26 mouse cellular contexts compared by ENCODE assay signal in genomic region chr6:91966006-91966405, GRCm38 (mm10). TPM values are rescaled to one million over a fixed set of nuclear protein-coding genes. Genes with fewer than 3 reads are reported as not detected.
DNase-seq lines count a peak whose midpoint lies in the region; ATAC-seq and TF ChIP-seq lines count a peak whose summit lies in the region.
"Had no signal": no experiment of that assay in that cellular context is flagged by ENCODE, and none has a peak within 500 bp of the region (broad histone marks: within the 10 kb centered on the region; RNA-seq: fewer than 3 reads in every experiment).

No protein-coding gene starts in this region.

- 42% methylated on average over 6 of the region's 6 CpGs for WGBS in hindbrain, postnatal 0 days
- 62% methylated on average over 6 of the region's 6 CpGs for WGBS in hindbrain, embryonic 14.5 days
- 55% methylated on average over 6 of the region's 6 CpGs for WGBS in stomach, postnatal 0 days

- H3K4me1 ChIP-seq in hindbrain, postnatal 0 days (ENCODE audit: insufficient read depth, low read length): no peaks in the 10 kb centered on the region; the same call in 1 of the 2 replicates
- H3K4me1 ChIP-seq in hindbrain, embryonic 14.5 days (replicated peaks; ENCODE audit: control insufficient read depth, insufficient read depth, low read length): peaks cover 8% of the 10 kb centered on the region; the same call in 1 of the 2 replicates
- H3K4me1 ChIP-seq in stomach, postnatal 0 days (replicated peaks; ENCODE audit: control insufficient read depth, insufficient read depth): no peaks in the 10 kb centered on the region
- H3K4me1 ChIP-seq: forebrain, embryonic 12.5 days had no signal

- no peak overlapping the region for H3K4me3 ChIP-seq in hindbrain, postnatal 0 days (ENCODE audit: low read length)
- H3K4me3 ChIP-seq in hindbrain, embryonic 14.5 days (replicated peaks; ENCODE audit: low read length): no peak overlapping the region
- H3K4me3 ChIP-seq in left cerebral cortex, adult 2 months: no peak overlapping the region
- no peak overlapping the region for H3K4me3 ChIP-seq in stomach, postnatal 0 days (ENCODE audit: low read depth, low read length)
- H3K4me3 ChIP-seq: erythroblast, embryonic 14.5 days; forebrain, embryonic 12.5 days; hindbrain, embryonic 13.5 days; midbrain, embryonic 10.5 days; myocyte; neural tube, embryonic 13.5 days had no signal

- no peak overlapping the region for H3K27ac ChIP-seq in hindbrain, postnatal 0 days
- H3K27ac ChIP-seq in hindbrain, embryonic 14.5 days: no peak overlapping the region
- no peak overlapping the region for H3K27ac ChIP-seq in left cerebral cortex, adult 2 months
- no peak overlapping the region for H3K27ac ChIP-seq in stomach, postnatal 0 days (replicated peaks)
- H3K27ac ChIP-seq: forebrain, embryonic 12.5 days; hindbrain, embryonic 13.5 days; liver, embryonic 14.5 days; midbrain, embryonic 10.5 days; neural tube, embryonic 13.5 days had no signal

- no peaks in the 10 kb centered on the region for H3K27me3 ChIP-seq in hindbrain, postnatal 0 days (ENCODE audit: insufficient read depth, low read length)
- no peaks in the 10 kb centered on the region for H3K27me3 ChIP-seq in hindbrain, embryonic 14.5 days (ENCODE audit: control insufficient read depth, insufficient read depth, low read length)
- H3K27me3 ChIP-seq in stomach, postnatal 0 days (ENCODE audit: control insufficient read depth, insufficient read depth, low read length): no peaks in the 10 kb centered on the region
- H3K27me3 ChIP-seq: hindbrain, embryonic 13.5 days; neural tube, embryonic 13.5 days had no signal

- DNase-seq in hindbrain, postnatal 0 days (ENCODE audit: low spot score): peak; percentile 27
- no peak for DNase-seq in hindbrain, embryonic 14.5 days (ENCODE audit: low spot score)
- DNase-seq in left cerebral cortex, adult 2 months (ENCODE audit: extremely low spot score in 1 of 2, low spot score in 2 of 2): no peak
- no peak for DNase-seq in left cerebral cortex, adult 18-20 months (ENCODE audit: low spot score in 2 of 2)
- peak; percentile 24 for DNase-seq in right cerebral cortex, postnatal 4 days
- no peak for DNase-seq in right cerebral cortex, adult 2 months (ENCODE audit: low spot score in 2 of 2)
- no peak for DNase-seq in stomach, postnatal 0 days (ENCODE audit: low spot score)
- DNase-seq in adipocyte (ENCODE audit: low spot score): no peak
- DNase-seq: B cell, adult 2 months; cerebellum, adult 8-10 months; gastrocnemius, postnatal 25 days; heart, adult 11 months; heart, postnatal 4 days; liver; lung, adult 2 months; thymus, postnatal 14 days had no signal

- no peak for TF ChIP-seq EP300 in stomach, postnatal 0 days (optimal IDR thresholded peaks at IDR 0.05)

- TF ChIP-seq CTCF in hindbrain, postnatal 0 days (IDR thresholded peaks at IDR 0.05; ENCODE audit: low read depth): peak; percentile 42
- TF ChIP-seq CTCF in left cerebral cortex, adult 2 months (IDR thresholded peaks at IDR 0.05): peak; percentile 23
- peak; percentile 15; the same call in 1 of the 2 replicates for TF ChIP-seq CTCF in stomach, postnatal 0 days (IDR thresholded peaks at IDR 0.05; ENCODE audit: low read depth)

- no peak for ATAC-seq in hindbrain, postnatal 0 days
- no peak for ATAC-seq in hindbrain, embryonic 14.5 days (ENCODE audit: low FRiP score)
- no peak for ATAC-seq in stomach, postnatal 0 days (ENCODE audit: low FRiP score, low TSS enrichment)
- ATAC-seq: inflammation-experienced regulatory T-cells, adult 6 months; midbrain, embryonic 16.5 days had no signal

- no peaks in the 10 kb centered on the region for H3K9me3 ChIP-seq in hindbrain, postnatal 0 days (ENCODE audit: low read length)
- H3K9me3 ChIP-seq in hindbrain, embryonic 14.5 days (ENCODE audit: control insufficient read depth, low read length): no peaks in the 10 kb centered on the region
- no peaks in the 10 kb centered on the region for H3K9me3 ChIP-seq in stomach, postnatal 0 days (ENCODE audit: control insufficient read depth, low read length)
- H3K9me3 ChIP-seq: forebrain, embryonic 12.5 days; hindbrain, embryonic 13.5 days; midbrain, embryonic 10.5 days; neural tube, embryonic 13.5 days had no signal

- H3K36me3 ChIP-seq in hindbrain, postnatal 0 days (ENCODE audit: insufficient read depth, low read length): no peaks in the 10 kb centered on the region
- no peaks in the 10 kb centered on the region for H3K36me3 ChIP-seq in hindbrain, embryonic 14.5 days (replicated peaks; ENCODE audit: control insufficient read depth, insufficient read depth)
- no peaks in the 10 kb centered on the region for H3K36me3 ChIP-seq in stomach, postnatal 0 days (ENCODE audit: control insufficient read depth, insufficient read depth, low read length)
- H3K36me3 ChIP-seq: forebrain, embryonic 12.5 days; hindbrain, embryonic 13.5 days; midbrain, embryonic 10.5 days; neural tube, embryonic 13.5 days had no signal

- no peak overlapping the region for H3K4me2 ChIP-seq in hindbrain, postnatal 0 days (ENCODE audit: low read depth, low read length)
- no peak overlapping the region for H3K4me2 ChIP-seq in hindbrain, embryonic 14.5 days (replicated peaks)
- H3K4me2 ChIP-seq in stomach, postnatal 0 days (replicated peaks; ENCODE audit: low read depth): no peak overlapping the region
- H3K4me2 ChIP-seq: forebrain, embryonic 12.5 days; heart, embryonic 11.5 days; hindbrain, embryonic 13.5 days; neural tube, embryonic 13.5 days had no signal

- intact Hi-C loops in left cerebral cortex, adult 2 months (cut with DNase I): no loop called here

- no peak overlapping the region for H3K9ac ChIP-seq in hindbrain, postnatal 0 days (replicated peaks; ENCODE audit: low read length)
- no peak overlapping the region for H3K9ac ChIP-seq in hindbrain, embryonic 14.5 days
- no peak overlapping the region for H3K9ac ChIP-seq in stomach, postnatal 0 days (ENCODE audit: low read length)
- H3K9ac ChIP-seq: forebrain, embryonic 12.5 days; hindbrain, embryonic 13.5 days; liver, embryonic 14.5 days; neural tube, embryonic 13.5 days had no signal

RNA-seq across cellular contexts. Expression of gene Fgd5, which starts 12.7 kb away (rescaled TPM):
- total RNA-seq in hindbrain, postnatal 0 days (2014; rRNA removed): 17.6 and 17.7 TPM in 2 replicates
- polyA plus RNA-seq in hindbrain, postnatal 0 days (2015; fragmentation: Nextera tagmentation; extraction: Ambion mirVana): 9.1 and 9.4 TPM in 2 replicates
- polyA plus RNA-seq in hindbrain, embryonic 14.5 days (2014; fragmentation: Nextera tagmentation; extraction: Ambion mirVana): 14.5 and 16.8 TPM in 2 replicates
- 1 to 10 TPM; 4.6 TPM for total RNA-seq in left cerebral cortex, adult 2 months (2021)
- 1 to 10 TPM; 5.3 to 5.8 TPM for total RNA-seq in left cerebral cortex, adult 18-20 months (2021)
- 2.5 and 2.7 TPM in 2 replicates for polyA plus RNA-seq in stomach, postnatal 0 days (2015; fragmentation: Nextera tagmentation; extraction: Ambion mirVana)
- polyA plus RNA-seq: inflammation-experienced regulatory T-cells, adult 6 months; myocyte had no signal

Comparison
In these comparisons a context has a peak if more than half of its experiments do, and no peak if none do; other contexts are left out.
1. DNase-seq: peak in hindbrain, postnatal 0 days (single experiment) and right cerebral cortex, postnatal 4 days (single experiment); none in hindbrain, embryonic 14.5 days (single experiment), left cerebral cortex, adult 2 months (0 of 2), left cerebral cortex, adult 18-20 months (0 of 2), right cerebral cortex, adult 2 months (0 of 2), stomach, postnatal 0 days (single experiment) and adipocyte (single experiment).
2. Peak in every context shown above with its lines, with median percentiles within 50 percentile points of each other: CTCF ChIP-seq.